ENCODE assay signal across 24 mouse cellular contexts in the genomic region with DNA sequence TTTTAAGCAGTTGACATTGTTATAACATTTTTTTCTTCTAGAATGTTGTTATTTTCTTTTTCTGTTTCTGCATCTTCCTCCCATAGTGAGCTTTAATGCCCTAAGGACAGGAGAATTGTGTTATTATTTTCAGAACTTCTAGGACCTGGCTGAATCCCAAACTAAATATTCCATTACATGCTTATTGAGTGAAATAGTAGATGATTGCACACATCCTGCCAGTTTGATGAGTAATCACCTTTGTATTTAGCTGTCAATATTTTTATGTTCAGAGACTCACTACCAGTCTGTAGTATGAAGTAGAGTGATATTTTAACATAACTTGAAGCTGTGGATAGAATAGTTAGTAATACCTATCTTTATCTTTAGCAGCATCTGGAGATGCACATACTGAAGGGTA. TPM values are rescaled to one million over a fixed set of nuclear protein-coding genes. Genes with fewer than 3 reads are reported as not detected.
"Had no signal": no experiment of that assay in that cellular context is flagged by ENCODE, and none has a peak within 500 bp of the region (broad histone marks: within the 10 kb centered on the region; RNA-seq: fewer than 3 reads in every experiment).

No protein-coding gene starts in this region.

- H3K36me3 ChIP-seq: liver, embryonic 15.5 days; midbrain, embryonic 10.5 days; midbrain, embryonic 12.5 days; neural tube, embryonic 13.5 days; neural tube, embryonic 15.5 days; stomach, embryonic 15.5 days had no signal

- DNase-seq: liver, postnatal 0 days; lung, embryonic 14.5 days; lung, postnatal 10 days; lung, postnatal 4 days; right cerebral cortex, adult 18-20 months; thymus, adult 2 months; thymus, postnatal 25 days; thymus, postnatal 4 days had no signal

- H3K4me3 ChIP-seq: liver, embryonic 15.5 days; midbrain, embryonic 10.5 days; midbrain, embryonic 12.5 days; neural tube, embryonic 13.5 days; neural tube, embryonic 15.5 days; stomach, embryonic 15.5 days had no signal

- H3K27me3 ChIP-seq: liver, embryonic 15.5 days; midbrain, embryonic 12.5 days; neural tube, embryonic 13.5 days; neural tube, embryonic 15.5 days; stomach, embryonic 15.5 days had no signal

RNA-seq across cellular contexts. Expression of gene Prr9, which starts 12.2 kb away (rescaled TPM):
- total RNA-seq: megakaryocyte, adult 5-6 weeks; megakaryocyte-erythroid progenitor cell, adult 5-6 weeks had no signal
- polyA plus RNA-seq: liver, embryonic 15.5 days; liver, postnatal 0 days; lung, embryonic 14.5 days; lung, embryonic 16.5 days; midbrain, embryonic 10.5 days; midbrain, embryonic 12.5 days; midbrain, embryonic 14.5 days; midbrain, embryonic 16.5 days; neural tube, embryonic 11.5 days; neural tube, embryonic 13.5 days; neural tube, embryonic 15.5 days; spleen, adult 2 months; stomach, embryonic 15.5 days; thymus, adult 2 months; urinary bladder, adult 2 months had no signal

RNA-seq across cellular contexts. Expression of gene Lor, which starts 28.6 kb away (rescaled TPM):
- total RNA-seq: megakaryocyte, adult 5-6 weeks; megakaryocyte-erythroid progenitor cell, adult 5-6 weeks had no signal
- polyA plus RNA-seq: liver, embryonic 15.5 days; testis, adult 2 months had no signal

RNA-seq across cellular contexts. Expression of gene Lelp1, which starts 31.0 kb away (rescaled TPM):
- total RNA-seq: megakaryocyte, adult 5-6 weeks; megakaryocyte-erythroid progenitor cell, adult 5-6 weeks had no signal
- polyA plus RNA-seq: liver, embryonic 15.5 days; liver, postnatal 0 days; lung, embryonic 14.5 days; lung, embryonic 16.5 days; midbrain, embryonic 10.5 days; midbrain, embryonic 12.5 days; midbrain, embryonic 14.5 days; midbrain, embryonic 16.5 days; neural tube, embryonic 11.5 days; neural tube, embryonic 13.5 days; neural tube, embryonic 15.5 days; spleen, adult 2 months; stomach, embryonic 15.5 days; stomach, postnatal 0 days; thymus, adult 2 months; urinary bladder, adult 2 months had no signal
